Mouse (Mus musculus): ENCODE data around the gene Cul9. TPM values are rescaled to one million over a fixed set of nuclear protein-coding genes. Genes with fewer than 3 reads are reported as not detected.
"Not testable (repeated sequence)": the region's sequence is repeated elsewhere in the genome, so short reads cannot be mapped to it uniquely, and the experiment has no call there.

The Cul9 gene
- polyA plus RNA-seq, 1 experiment from 2014 or later: 3.2 TPM

GRCm38 (mm10) chr17:46574535-46574934 lies 28.3 kb upstream of the Cul9 start:
- H3K27me3 ChIP-seq (replicated peaks): no peaks in the 10 kb centered on the region
- H3K4me2 ChIP-seq: no peak overlapping the region
- no peak for ATAC-seq (ENCODE audit: insufficient read depth, low FRiP score, low read depth)
- no peak overlapping the region for H3K9ac ChIP-seq
- no peaks in the 10 kb centered on the region for H3K9me3 ChIP-seq
- H3K36me3 ChIP-seq: peaks cover 44% of the 10 kb centered on the region
- H3K4me3 ChIP-seq (replicated peaks): no peak overlapping the region
- 88% methylated on average over 7 of the region's 7 CpGs for WGBS
- H3K4me1 ChIP-seq: no peaks in the 10 kb centered on the region
- H3K27ac ChIP-seq: no peak overlapping the region

DNA sequence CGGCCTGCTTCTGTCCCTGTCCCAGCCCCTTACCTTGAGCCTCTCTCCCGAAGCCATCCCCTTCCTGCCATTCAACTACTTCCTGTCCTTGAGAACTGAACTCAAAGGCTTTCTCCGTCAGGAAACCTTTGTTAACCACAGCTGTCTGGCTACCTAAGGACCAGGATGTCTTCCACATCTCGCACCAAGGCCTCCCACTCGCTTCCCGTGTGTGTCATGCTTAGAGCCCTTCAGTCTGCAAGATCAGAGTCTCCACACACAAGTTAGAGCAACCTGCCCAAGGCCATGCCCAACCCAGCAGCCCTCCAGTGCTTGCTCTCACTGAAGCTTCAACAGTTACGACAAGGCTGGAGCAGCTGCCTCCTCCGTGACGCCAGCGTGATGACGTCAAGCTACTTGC lies 24.8 kb upstream of the Cul9 start:
- no peak overlapping the region for H3K4me3 ChIP-seq (replicated peaks)
- H3K27me3 ChIP-seq (replicated peaks): no peaks in the 10 kb centered on the region
- H3K36me3 ChIP-seq: peaks cover 52% of the 10 kb centered on the region
- ATAC-seq (ENCODE audit: insufficient read depth, low FRiP score, low read depth): no peak
- H3K9ac ChIP-seq: no peak overlapping the region
- H3K4me2 ChIP-seq: no peak overlapping the region
- peak overlapping the region; percentile 23; the same call in 1 of the 2 replicates for H3K27ac ChIP-seq
- H3K4me1 ChIP-seq: no peaks in the 10 kb centered on the region
- 84% methylated on average over 11 of the region's 11 CpGs for WGBS
- no peaks in the 10 kb centered on the region for H3K9me3 ChIP-seq

DNA sequence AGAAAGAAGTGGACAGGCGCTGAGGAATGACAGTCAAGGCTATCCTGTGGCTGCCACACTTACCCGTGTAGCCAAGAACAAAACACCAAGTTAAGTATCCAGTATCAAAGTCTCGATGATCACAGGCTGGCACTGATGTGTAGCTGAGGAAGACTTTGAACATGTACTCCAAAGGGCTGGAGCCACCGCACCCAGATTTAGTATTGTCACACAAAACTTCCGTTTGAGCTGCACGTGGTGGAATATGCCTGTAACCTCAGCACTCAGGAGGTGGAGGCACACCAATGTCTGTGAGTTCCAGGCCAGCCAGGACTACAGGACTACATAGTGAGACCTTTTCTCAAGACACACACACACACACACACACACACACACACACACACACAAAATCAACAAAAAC lies 13.0 kb upstream of the Cul9 start:
- 90% methylated on average over 6 of the region's 6 CpGs for WGBS
- no peak overlapping the region for H3K4me2 ChIP-seq
- no peak for ATAC-seq (ENCODE audit: insufficient read depth, low FRiP score, low read depth)

DNA sequence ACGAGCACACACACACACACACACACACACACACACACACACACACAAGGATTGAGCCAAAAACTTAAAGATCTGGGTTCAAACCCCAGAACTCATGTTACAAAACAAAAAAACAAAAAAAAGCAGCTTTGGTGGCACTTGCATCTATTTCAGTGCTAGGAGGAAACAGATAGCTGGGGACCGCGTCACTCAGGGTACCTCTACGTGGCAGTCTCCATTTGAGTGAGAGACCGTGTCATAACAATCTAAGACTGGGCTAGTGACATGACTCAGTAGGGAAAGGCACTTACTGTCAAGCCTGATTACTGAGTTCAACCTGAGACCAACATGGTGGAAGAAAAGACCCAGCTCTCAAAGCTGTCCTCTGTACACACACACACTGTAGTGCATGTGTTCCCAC lies 12.0 kb upstream of the Cul9 start:
- WGBS: 80% methylated on average over 5 of the region's 5 CpGs

More for the DNA sequence above, 13.0 kb upstream of the Cul9 start:
- Histone ChIP-seq H3K4me1 (peaks cover 17% of the 10 kb centered on the region), H3K9me3 (no peaks in the 10 kb centered on the region), H3K36me3 (peaks cover 9% of the 10 kb centered on the region; the same call in 1 of the 2 replicates), H3K27ac (no peak overlapping the region), H3K27me3 (replicated peaks) (no peaks in the 10 kb centered on the region), H3K4me3 (replicated peaks) (no peak overlapping the region), H3K9ac (no peak overlapping the region)

DNA sequence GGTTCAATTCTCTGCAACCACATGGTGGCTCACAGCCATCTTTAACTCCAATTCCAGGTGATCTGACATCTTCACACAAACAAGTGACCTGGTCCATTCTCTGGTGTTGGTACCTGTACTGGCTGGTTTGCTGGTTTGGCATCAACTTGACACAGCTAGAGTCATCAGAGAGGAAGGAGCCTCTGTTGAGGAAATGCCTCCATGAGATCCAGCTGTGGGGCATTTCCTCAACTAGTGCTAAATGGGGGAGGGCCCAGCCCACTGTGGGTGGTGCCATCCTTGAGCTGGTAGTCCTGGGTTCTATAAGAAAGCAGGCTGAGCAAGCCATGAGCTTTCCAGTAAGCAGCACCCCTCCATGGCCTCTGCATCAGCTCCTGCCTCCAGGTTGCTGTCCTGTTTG lies 11.1 kb upstream of the Cul9 start:
- H3K27ac ChIP-seq: peak overlapping the region; percentile 95
- not testable (repeated sequence) for ATAC-seq (ENCODE audit: insufficient read depth, low FRiP score, low read depth); H3K27me3 ChIP-seq (replicated peaks); H3K9ac ChIP-seq; H3K9me3 ChIP-seq; H3K36me3 ChIP-seq
- 0 out of 2 replicates have a peak overlapping the region, but pooled peaks have one; percentile 70 for H3K4me2 ChIP-seq
- H3K4me1 ChIP-seq: peaks cover 26% of the 10 kb centered on the region
- 0 out of 2 replicates have a peak overlapping the region, but pooled peaks have one; percentile 96 for H3K4me3 ChIP-seq (replicated peaks)

More for the DNA sequence above, 12.0 kb upstream of the Cul9 start:
- ATAC-seq (ENCODE audit: insufficient read depth, low FRiP score, low read depth): no peak
- H3K27ac ChIP-seq: no peak overlapping the region
- H3K4me2 ChIP-seq: no peak overlapping the region
- H3K9me3 ChIP-seq: no peaks in the 10 kb centered on the region
- H3K4me1 ChIP-seq: peaks cover 26% of the 10 kb centered on the region
- no peak overlapping the region for H3K4me3 ChIP-seq (replicated peaks)
- no peaks in the 10 kb centered on the region for H3K36me3 ChIP-seq
- no peaks in the 10 kb centered on the region for H3K27me3 ChIP-seq (replicated peaks)
- no peak overlapping the region for H3K9ac ChIP-seq

- Histone ChIP-seq H3K4me2 (peak overlapping the region; percentile 70), H3K4me3 (replicated peaks) (peak overlapping the region; percentile 96), H3K36me3 (peaks cover 7% of the 10 kb centered on the region; the same call in 1 of the 2 replicates), H3K27ac (peak overlapping the region; percentile 95), H3K4me1 (peaks cover 26% of the 10 kb centered on the region), H3K27me3 (replicated peaks) (no peaks in the 10 kb centered on the region), H3K9me3 (no peaks in the 10 kb centered on the region), H3K9ac (peak overlapping the region; percentile 14; the same call in 1 of the 2 replicates)
- WGBS: 0% methylated on average over 11 of the region's 11 CpGs
- ATAC-seq (ENCODE audit: insufficient read depth, low FRiP score, low read depth): peak; percentile 15; the same call in 1 of the 2 replicates
Measured at GRCm38 (mm10) chr17:46556584-46556945, 10.4 kb upstream of the Cul9 start.

GRCm38 (mm10) chr17:46555673-46556583 lies 9.7 kb upstream of the Cul9 start, which contains the start of gene Srf:
Gene Srf, minus strand, starts transcription at chr17:46556175.
- ATAC-seq (ENCODE audit: insufficient read depth, low FRiP score, low read depth): peak; percentile 94
- Histone ChIP-seq H3K27me3 (replicated peaks) (no peaks in the 10 kb centered on the region), H3K9me3 (no peaks in the 10 kb centered on the region), H3K4me2 (peak within 1 kb of the TSS; percentile 82), H3K27ac (peak within 1 kb of the TSS; percentile 95), H3K4me3 (replicated peaks) (peak within 1 kb of the TSS; percentile 96), H3K36me3 (peaks cover 14% of the 10 kb centered on the region), H3K4me1 (peaks cover 26% of the 10 kb centered on the region), H3K9ac (peak within 1 kb of the TSS; percentile 99)
- WGBS: under 1% methylated on average over 73 of the region's 87 CpGs

GRCm38 (mm10) chr17:46554977-46555672 lies 8.9 kb upstream of the Cul9 start:
- Histone ChIP-seq H3K27ac (peak overlapping the region; percentile 90), H3K4me1 (peaks cover 26% of the 10 kb centered on the region), H3K4me3 (replicated peaks) (peak overlapping the region; percentile 96), H3K27me3 (replicated peaks) (no peaks in the 10 kb centered on the region), H3K9ac (peak overlapping the region; percentile 99), H3K36me3 (peaks cover 22% of the 10 kb centered on the region), H3K4me2 (peak overlapping the region; percentile 82), H3K9me3 (no peaks in the 10 kb centered on the region)
- ATAC-seq (ENCODE audit: insufficient read depth, low FRiP score, low read depth): no peak
- under 1% methylated on average over 72 of the region's 75 CpGs for WGBS

GRCm38 (mm10) chr17:46554646-46554976 lies 8.4 kb upstream of the Cul9 start:
- peak overlapping the region; percentile 99 for H3K9ac ChIP-seq
- peaks cover 26% of the 10 kb centered on the region for H3K4me1 ChIP-seq
- WGBS: under 1% methylated on average over 11 of the region's 11 CpGs
- H3K9me3 ChIP-seq: no peaks in the 10 kb centered on the region
- ATAC-seq (ENCODE audit: insufficient read depth, low FRiP score, low read depth): no peak
- peak overlapping the region; percentile 90 for H3K27ac ChIP-seq
- H3K36me3 ChIP-seq: peaks cover 26% of the 10 kb centered on the region
- H3K4me3 ChIP-seq (replicated peaks): peak overlapping the region; percentile 96
- H3K27me3 ChIP-seq (replicated peaks): no peaks in the 10 kb centered on the region
- peak overlapping the region; percentile 82 for H3K4me2 ChIP-seq

DNA sequence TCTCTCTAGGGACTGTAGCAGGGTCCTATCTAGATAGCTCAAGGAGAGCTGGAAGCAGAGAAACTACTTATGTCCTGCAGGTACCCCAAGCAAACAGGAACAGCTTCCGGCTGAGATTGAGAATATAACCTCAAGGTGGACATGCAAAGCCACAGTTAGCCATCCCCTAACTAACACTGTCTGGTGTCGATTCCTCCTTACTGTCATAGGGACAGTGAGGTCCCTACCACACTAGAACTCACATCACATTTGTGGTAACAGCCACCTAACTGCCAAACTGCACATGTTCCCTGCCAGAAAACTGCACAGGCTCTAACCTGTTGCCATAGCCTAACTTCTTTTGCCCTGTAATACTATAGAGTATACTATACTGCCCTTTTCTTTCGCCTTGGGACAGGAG lies 7.7 kb upstream of the Cul9 start:
- 55% methylated on average over 3 of the region's 3 CpGs for WGBS

DNA sequence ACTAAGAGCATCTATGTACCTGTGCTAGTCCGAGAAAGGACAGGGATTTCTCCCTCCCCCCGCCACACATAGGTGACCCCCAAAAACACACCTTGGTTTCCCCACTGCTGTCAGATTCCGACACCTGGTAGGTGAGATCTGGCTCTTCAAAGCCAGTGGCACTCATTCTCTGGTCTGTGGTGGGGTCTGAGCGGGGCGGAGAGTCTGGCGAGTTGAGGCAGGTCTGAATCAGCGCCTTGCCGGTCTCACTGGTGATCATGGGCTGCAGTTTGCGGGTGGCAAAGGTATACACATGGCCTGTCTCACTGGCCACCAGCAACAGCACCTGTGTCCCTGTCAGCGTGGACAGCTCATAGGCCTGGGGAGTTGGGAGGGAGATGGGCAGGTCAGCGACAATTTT lies 7.3 kb upstream of the Cul9 start:
- 34% methylated on average over 11 of the region's 11 CpGs for WGBS

More for the DNA sequence above, 7.7 kb upstream of the Cul9 start:
- Histone ChIP-seq H3K4me1 (peaks cover 26% of the 10 kb centered on the region), H3K9me3 (no peaks in the 10 kb centered on the region), H3K9ac (peak overlapping the region; percentile 7; the same call in 1 of the 2 replicates), H3K36me3 (peaks cover 31% of the 10 kb centered on the region), H3K4me3 (replicated peaks) (peak overlapping the region; percentile 96), H3K4me2 (peak overlapping the region; percentile 82), H3K27ac (peak overlapping the region; percentile 90), H3K27me3 (replicated peaks) (no peaks in the 10 kb centered on the region)
- no peak for ATAC-seq (ENCODE audit: insufficient read depth, low FRiP score, low read depth)

More for the DNA sequence above, 7.3 kb upstream of the Cul9 start:
- H3K27me3 ChIP-seq (replicated peaks): no peaks in the 10 kb centered on the region
- H3K36me3 ChIP-seq: peaks cover 35% of the 10 kb centered on the region
- H3K9me3 ChIP-seq: no peaks in the 10 kb centered on the region
- no peak overlapping the region for H3K9ac ChIP-seq
- peaks cover 30% of the 10 kb centered on the region for H3K4me1 ChIP-seq
- peak overlapping the region; percentile 90 for H3K27ac ChIP-seq
- peak overlapping the region; percentile 96 for H3K4me3 ChIP-seq (replicated peaks)
- peak overlapping the region; percentile 82 for H3K4me2 ChIP-seq
- no peak for ATAC-seq (ENCODE audit: insufficient read depth, low FRiP score, low read depth)
